8 mouse cellular contexts compared by ENCODE assay signal in the genomic region with DNA sequence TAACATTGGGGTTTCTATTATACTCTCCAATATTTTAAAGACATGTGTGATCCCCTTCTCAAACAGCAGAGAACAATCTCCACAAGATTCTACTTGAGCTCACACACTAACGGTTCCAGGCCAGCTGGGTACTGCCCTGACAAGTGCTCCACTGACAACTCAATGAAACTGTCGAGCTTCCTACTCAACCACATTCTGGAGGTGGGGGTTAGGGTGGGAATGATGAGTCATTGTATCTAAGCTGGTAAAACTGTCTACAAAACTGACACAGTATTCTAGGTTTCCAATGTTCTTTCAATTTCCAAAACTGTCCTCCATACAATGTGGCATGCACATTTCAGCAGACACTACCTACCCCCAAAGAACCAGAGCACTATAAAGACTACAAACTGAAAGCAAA. TPM values are rescaled to one million over a fixed set of nuclear protein-coding genes. Genes with fewer than 3 reads are reported as not detected.
DNase-seq lines count a peak whose midpoint lies in the region; ATAC-seq lines count a peak whose summit lies in the region.

No protein-coding gene starts in this region.

- no peaks in the 10 kb centered on the region for H3K27me3 ChIP-seq in heart, embryonic 12.5 days (replicated peaks)
- H3K27me3 ChIP-seq in intestine, embryonic 15.5 days (replicated peaks), result no peaks in the 10 kb centered on the region

- peaks cover 6% of the 10 kb centered on the region for H3K36me3 ChIP-seq in heart, embryonic 12.5 days
- peaks cover 2% of the 10 kb centered on the region; the same call in 1 of the 2 replicates for H3K36me3 ChIP-seq in intestine, embryonic 15.5 days

- H3K4me1 ChIP-seq in heart, embryonic 12.5 days (replicated peaks), result peaks cover 30% of the 10 kb centered on the region
- H3K4me1 ChIP-seq in intestine, embryonic 15.5 days (replicated peaks), result peaks cover 17% of the 10 kb centered on the region

- no peak overlapping the region for H3K27ac ChIP-seq in heart, embryonic 12.5 days (ENCODE audit: poor library complexity, severe bottlenecking)
- H3K27ac ChIP-seq in intestine, embryonic 15.5 days, result no peak overlapping the region

- H3K4me2 ChIP-seq in heart, embryonic 12.5 days, result peak overlapping the region; percentile 60
- peak overlapping the region; percentile 19; the same call in 1 of the 2 replicates for H3K4me2 ChIP-seq in intestine, embryonic 15.5 days (replicated peaks)

- no peaks in the 10 kb centered on the region for H3K9me3 ChIP-seq in heart, embryonic 12.5 days (replicated peaks)
- no peaks in the 10 kb centered on the region for H3K9me3 ChIP-seq in intestine, embryonic 15.5 days

- peak overlapping the region; percentile 11 for H3K4me3 ChIP-seq in heart, embryonic 12.5 days
- no peak overlapping the region for H3K4me3 ChIP-seq in intestine, embryonic 15.5 days (replicated peaks)

- intact Hi-C loops in heart, postnatal 25 days (cut with DNase I), result loop anchor here (10.0 kb wide), 1 partner anchor 451 kb away; no protein-coding TSS in a partner anchor

- no peak for ATAC-seq in heart, embryonic 12.5 days (ENCODE audit: insufficient number of reproducible peaks, low FRiP score)
- no peak for ATAC-seq in intestine, embryonic 15.5 days

- DNase-seq in heart, postnatal 25 days (ENCODE audit: low spot score), result no peak
- DNase-seq in 416B (ENCODE audit: low read depth) (peak; percentile 87), adipocyte (ENCODE audit: low spot score) (no peak)
- DNase-seq in adrenal gland, postnatal 36 days, result peak; percentile 13 to 25
- DNase-seq in cerebellum, adult 18-20 months, result no peak
- no peak for DNase-seq in urinary bladder, postnatal 25 days (ENCODE audit: low spot score)

- H3K9ac ChIP-seq in heart, embryonic 12.5 days, result 0 out of 2 replicates have a peak overlapping the region, but pooled peaks have one; percentile 7
- H3K9ac ChIP-seq in intestine, embryonic 15.5 days, result no peak overlapping the region

- WGBS in heart, embryonic 12.5 days, result 6% methylated on average over 2 of the region's 2 CpGs
- 12% methylated on average over 2 of the region's 2 CpGs for whole genome bisulfite sequencing in intestine, embryonic 15.5 days

RNA-seq across cellular contexts. Expression of a gene that starts 4.8 kb away (rescaled TPM):
- polyA plus RNA-seq in heart, embryonic 12.5 days (2016; fragmentation: Nextera tagmentation; extraction: Ambion mirVana), result 213 and 235 TPM in 2 replicates
- total RNA-seq in heart, postnatal 25 days (2021), result 10 to 100 TPM; 71.1 to 80.9 TPM
- total RNA-seq in adrenal gland, postnatal 36 days (2021), result 100 to 1,000 TPM; 131 to 138 TPM
- polyA plus RNA-seq in intestine, embryonic 15.5 days (2015; fragmentation: Nextera tagmentation; extraction: Ambion mirVana), result 161 and 174 TPM in 2 replicates

RNA-seq across cellular contexts. Expression of a gene that starts 4.9 kb away (rescaled TPM):
- polyA plus RNA-seq in heart, embryonic 12.5 days (2016; fragmentation: Nextera tagmentation; extraction: Ambion mirVana), result 1.4 and 1.6 TPM in 2 replicates
- under 1 TPM; 0.60 to 0.95 TPM for total RNA-seq in heart, postnatal 25 days (2021)
- total RNA-seq in adrenal gland, postnatal 36 days (2021), result 1 to 10 TPM; 1.2 to 2.2 TPM
- polyA plus RNA-seq in intestine, embryonic 15.5 days (2015; fragmentation: Nextera tagmentation; extraction: Ambion mirVana), result 0.93 and 1.1 TPM in 2 replicates

Comparison
In these comparisons a context has a peak if more than half of its experiments do, and no peak if none do; other contexts are left out.
1. DNase-seq: peak in 416B (single experiment) and adrenal gland, postnatal 36 days (2 of 2); none in heart, postnatal 25 days (single experiment), cerebellum, adult 18-20 months (0 of 2), adipocyte (single experiment) and urinary bladder, postnatal 25 days (single experiment).